Mouse (Mus musculus) lung, embryonic 14.5 days (tissue): ENCODE data around the gene Odf3l2. TPM values are rescaled to one million over a fixed set of nuclear protein-coding genes. Genes with fewer than 3 reads are reported as not detected.

Experiments
- ATAC-seq: fragments of 200-750 bp; cut with Nextera tagmentation; 2 replicates; pipeline ENCODE4 v1.8.0; 2017; ENCODE audit warnings: mild to moderate bottlenecking, moderate TSS enrichment, moderate library complexity; ENCODE audit not compliant: insufficient read depth
- DNase-seq: peaks from one replicate; pipeline ENCODE4 v3.0.0-alpha.2; 2015
- H3K27ac ChIP-seq: fragments of 300-500 bp; sonication (generic); 2 replicates; pipeline ENCODE4 v1.5.1; 2014; ENCODE audit warnings: low read depth, mild to moderate bottlenecking, moderate library complexity
- H3K27me3 ChIP-seq: fragments of 300-500 bp; sonication (generic); 2 replicates; pipeline ENCODE4 v1.6.1; 2014; ENCODE audit warnings: low read length, control low read depth; ENCODE audit not compliant: insufficient read depth
- H3K36me3 ChIP-seq: fragments of 300-500 bp; sonication (generic); 2 replicates; pipeline ENCODE4 v1.6.1; 2014; ENCODE audit warnings: control low read depth; ENCODE audit not compliant: insufficient read depth
- H3K4me1 ChIP-seq: fragments of 300-500 bp; sonication (generic); 2 replicates; pipeline ENCODE4 v1.6.1; 2014; ENCODE audit warnings: antibody characterized with exemption, control low read depth; ENCODE audit not compliant: insufficient read depth
- H3K4me2 ChIP-seq: fragments of 300-500 bp; sonication (generic); 2 replicates; pipeline ENCODE4 v1.6.1; 2014; ENCODE audit warnings: mild to moderate bottlenecking
- H3K4me3 ChIP-seq: fragments of 300-500 bp; sonication (generic); 2 replicates; pipeline ENCODE4 v1.5.1; 2014; ENCODE audit warnings: low read depth, low read length
- H3K9ac ChIP-seq: fragments of 300-500 bp; sonication (generic); 2 replicates; pipeline ENCODE4 v1.6.1; 2014
- H3K9me3 ChIP-seq: fragments of 300-500 bp; sonication (generic); 2 replicates; pipeline ENCODE4 v1.6.1; 2016; ENCODE audit warnings: low read depth, low read length, control low read depth
- CTCF ChIP-seq: IDR thresholded peaks from 2 replicates; pipeline ENCODE4 v1.5.1; 2016; ENCODE audit warnings: antibody characterized with exemption, low read depth
- WGBS: fragments of 180-500 bp; shearing (Covaris S2); extraction: QIAGEN DNeasy Blood & Tissue Kit; methylation state at CpG from one replicate; pipeline ENCODE4 v1.1.7; 2014; 5-methylcytosine and 5-hydroxymethylcytosine counted together
- polyA plus RNA-seq: library from polyadenylated mRNA; unstranded; fragments of >200 nt; fragmentation: Nextera tagmentation; extraction: Ambion mirVana; gene quantifications from 2 replicates; pipeline ENCODE4 v1.2.1, GENCODE M21; 2014

The Odf3l2 gene
- polyA plus RNA-seq, 1 experiment from 2014 or later = not detected

- Histone ChIP-seq H3K4me1 (no peaks in the 10 kb centered on the region), H3K9ac (no peak overlapping the region)
These were observed 41.2 kb upstream of the Odf3l2 start for GRCm38 (mm10) chr10:79686691-79687090.

GRCm38 (mm10) chr10:79686219-79686618 lies 40.7 kb upstream of the Odf3l2 start:
- Histone ChIP-seq H3K4me1 (peaks cover under 1% of the 10 kb centered on the region; the same call in 1 of the 2 replicates), H3K4me3 (no peak overlapping the region), H3K4me2 (no peak overlapping the region), H3K27me3 (no peaks in the 10 kb centered on the region), H3K9me3 (no peaks in the 10 kb centered on the region), H3K36me3 (peaks cover 56% of the 10 kb centered on the region), H3K27ac (no peak overlapping the region), H3K9ac (no peak overlapping the region)
- DNase-seq = no peak
- no peak for TF ChIP-seq CTCF
- 87% methylated on average over 2 of the region's 2 CpGs for WGBS
- no peak for ATAC-seq

More at GRCm38 (mm10) chr10:79686691-79687090, 41.2 kb upstream of the Odf3l2 start:
- WGBS = 87% methylated on average over 1 of the region's 1 CpGs
- no peak overlapping the region for H3K4me3 ChIP-seq
- no peak for TF ChIP-seq CTCF
- no peak for ATAC-seq
- H3K36me3 ChIP-seq = peaks cover 56% of the 10 kb centered on the region
- H3K27ac ChIP-seq = no peak overlapping the region
- no peaks in the 10 kb centered on the region for H3K9me3 ChIP-seq
- DNase-seq = no peak
- H3K4me2 ChIP-seq = no peak overlapping the region
- H3K27me3 ChIP-seq = no peaks in the 10 kb centered on the region

- H3K9ac ChIP-seq = no peak overlapping the region
- H3K4me1 ChIP-seq = peaks cover 7% of the 10 kb centered on the region
- no peak overlapping the region for H3K4me3 ChIP-seq
- H3K27me3 ChIP-seq = no peaks in the 10 kb centered on the region
- H3K9me3 ChIP-seq = no peaks in the 10 kb centered on the region
- no peak for TF ChIP-seq CTCF
- peaks cover 56% of the 10 kb centered on the region for H3K36me3 ChIP-seq
- H3K27ac ChIP-seq = no peak overlapping the region
- no peak for ATAC-seq
- DNase-seq = no peak
- no peak overlapping the region for H3K4me2 ChIP-seq
- WGBS = 89% methylated on average over 25 of the region's 25 CpGs
These were observed 39.4 kb upstream of the Odf3l2 start for GRCm38 (mm10) chr10:79684770-79685600.

GRCm38 (mm10) chr10:79683726-79684640 lies 38.4 kb upstream of the Odf3l2 start:
- Histone ChIP-seq H3K4me2 (peak overlapping the region; percentile 72), H3K9me3 (no peaks in the 10 kb centered on the region), H3K27me3 (no peaks in the 10 kb centered on the region), H3K9ac (peak overlapping the region; percentile 80), H3K4me1 (peaks cover 7% of the 10 kb centered on the region), H3K27ac (no peak overlapping the region), H3K36me3 (peaks cover 46% of the 10 kb centered on the region), H3K4me3 (peak overlapping the region; percentile 79)
- 90% methylated on average over 6 of the region's 6 CpGs for WGBS
- no peak for DNase-seq
- no peak for TF ChIP-seq CTCF
- ATAC-seq = no peak

- H3K4me1 ChIP-seq = peaks cover 7% of the 10 kb centered on the region
These were observed 37.5 kb upstream of the Odf3l2 start for GRCm38 (mm10) chr10:79682916-79683582.

GRCm38 (mm10) chr10:79682551-79682915 lies 37.0 kb upstream of the Odf3l2 start:
- H3K4me3 ChIP-seq = peak overlapping the region; percentile 79
- H3K9me3 ChIP-seq = no peaks in the 10 kb centered on the region
- peak overlapping the region; percentile 72 for H3K27ac ChIP-seq
- H3K27me3 ChIP-seq = no peaks in the 10 kb centered on the region
- DNase-seq = no peak
- H3K36me3 ChIP-seq = peaks cover 32% of the 10 kb centered on the region
- peak; percentile 3; the same call in 1 of the 2 replicates for ATAC-seq
- no peak for TF ChIP-seq CTCF
- H3K9ac ChIP-seq = peak overlapping the region; percentile 80
- peaks cover 7% of the 10 kb centered on the region for H3K4me1 ChIP-seq
- peak overlapping the region; percentile 72 for H3K4me2 ChIP-seq
- WGBS = 0% methylated on average over 10 of the region's 10 CpGs

More at GRCm38 (mm10) chr10:79682916-79683582, 37.5 kb upstream of the Odf3l2 start:
- 4% methylated on average over 10 of the region's 10 CpGs for WGBS
- Histone ChIP-seq H3K4me3 (peak overlapping the region; percentile 79), H3K27me3 (no peaks in the 10 kb centered on the region), H3K27ac (peak overlapping the region; percentile 72), H3K4me2 (peak overlapping the region; percentile 72), H3K36me3 (peaks cover 37% of the 10 kb centered on the region), H3K9me3 (no peaks in the 10 kb centered on the region), H3K9ac (peak overlapping the region; percentile 80)
- peak; percentile 58 for TF ChIP-seq CTCF
- ATAC-seq = no peak
- DNase-seq = peak; percentile 75
